Mouse (Mus musculus): ENCODE measurements around the gene Nr2f1. TPM values are rescaled to one million over a fixed set of nuclear protein-coding genes. Genes with fewer than 3 reads are reported as not detected.
A peak's percentile ranks its signal among the peaks of the same experiment; 100 is the strongest.

Nr2f1 gene
- polyA plus RNA-seq, 1 experiment from 2014 or later = 12.3 TPM

- peak; percentile 58 for ATAC-seq (ENCODE audit: low FRiP score, low TSS enrichment)
- Histone ChIP-seq H3K27me3 (ENCODE audit: insufficient read depth, low read length) (no peaks in the 10 kb centered on the region), H3K9ac (replicated peaks; ENCODE audit: low read length) (peak overlapping the region; percentile 83; the same call in 1 of the 2 replicates), H3K4me2 (replicated peaks; ENCODE audit: low read depth, low read length) (peak overlapping the region; percentile 82), H3K36me3 (ENCODE audit: insufficient read depth, low read length) (no peaks in the 10 kb centered on the region), H3K4me1 (ENCODE audit: insufficient read depth, low read length) (peaks cover 10% of the 10 kb centered on the region), H3K27ac (ENCODE audit: low read length) (peak overlapping the region; percentile 94), H3K9me3 (ENCODE audit: low read length) (no peaks in the 10 kb centered on the region), H3K4me3 (ENCODE audit: low read length) (peak overlapping the region; percentile 89)
- WGBS = under 1% methylated on average over 24 of the region's 30 CpGs
Observed at GRCm38 (mm10) chr13:78200991-78201870, 1.7 kb upstream of the Nr2f1 start.

- 1% methylated on average over 8 of the region's 9 CpGs for WGBS
Observed at GRCm38 (mm10) chr13:78200407-78200806, 850 bp upstream of the Nr2f1 start.

GRCm38 (mm10) chr13:78198871-78199641 lies 501 bp downstream of the Nr2f1 start:
- Histone ChIP-seq H3K27ac (ENCODE audit: low read length) (peak overlapping the region; percentile 99), H3K27me3 (ENCODE audit: insufficient read depth, low read length) (no peaks in the 10 kb centered on the region), H3K4me3 (ENCODE audit: low read length) (peak overlapping the region; percentile 89), H3K4me1 (ENCODE audit: insufficient read depth, low read length) (peaks cover 13% of the 10 kb centered on the region), H3K9ac (replicated peaks; ENCODE audit: low read length) (peak overlapping the region; percentile 97), H3K4me2 (replicated peaks; ENCODE audit: low read depth, low read length) (peak overlapping the region; percentile 79), H3K36me3 (ENCODE audit: insufficient read depth, low read length) (no peaks in the 10 kb centered on the region), H3K9me3 (ENCODE audit: low read length) (no peaks in the 10 kb centered on the region)
- WGBS = 0% methylated on average over 46 of the region's 92 CpGs
- peak; percentile 10; the same call in 1 of the 2 replicates for ATAC-seq (ENCODE audit: low FRiP score, low TSS enrichment)

More at GRCm38 (mm10) chr13:78200407-78200806, 850 bp upstream of the Nr2f1 start:
- Histone ChIP-seq H3K27ac (ENCODE audit: low read length) (peak overlapping the region; percentile 53; the same call in 1 of the 2 replicates), H3K36me3 (ENCODE audit: insufficient read depth, low read length) (no peaks in the 10 kb centered on the region), H3K4me1 (ENCODE audit: insufficient read depth, low read length) (peaks cover 11% of the 10 kb centered on the region), H3K9me3 (ENCODE audit: low read length) (no peaks in the 10 kb centered on the region), H3K27me3 (ENCODE audit: insufficient read depth, low read length) (no peaks in the 10 kb centered on the region), H3K4me2 (replicated peaks; ENCODE audit: low read depth, low read length) (peak overlapping the region; percentile 79), H3K4me3 (ENCODE audit: low read length) (peak overlapping the region; percentile 89), H3K9ac (replicated peaks; ENCODE audit: low read length) (no peak overlapping the region)
- ATAC-seq (ENCODE audit: low FRiP score, low TSS enrichment) = peak; percentile 47

DNA sequence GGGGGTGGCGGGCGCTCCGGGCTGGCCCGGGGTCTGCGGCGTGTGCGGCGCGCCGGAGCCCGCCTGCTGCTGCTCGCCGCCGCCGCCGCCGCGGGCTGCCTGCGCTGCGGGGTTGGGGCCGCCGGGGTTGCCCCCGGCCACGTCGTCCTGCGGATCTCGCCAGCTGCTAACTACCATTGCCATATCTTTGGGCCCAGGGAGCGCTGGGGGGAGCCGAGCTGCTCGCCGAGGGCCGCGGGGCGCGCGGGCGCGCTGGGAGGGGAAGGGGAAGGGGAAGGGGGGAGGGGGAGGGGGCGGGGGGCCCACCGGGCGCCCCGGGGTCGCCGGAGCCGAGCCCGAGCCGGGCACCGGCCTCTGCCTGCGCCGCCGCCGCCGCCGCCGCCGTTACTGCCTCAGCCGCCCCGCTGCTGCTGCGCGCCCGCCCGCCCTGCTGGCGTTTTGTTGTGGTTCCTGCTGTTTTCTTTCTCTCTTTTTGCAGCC lies 1.1 kb downstream of the Nr2f1 start:
- peaks cover 17% of the 10 kb centered on the region for H3K4me1 ChIP-seq (ENCODE audit: insufficient read depth, low read length)
- H3K4me3 ChIP-seq (ENCODE audit: low read length) = peak overlapping the region; percentile 89
- H3K9ac ChIP-seq (replicated peaks; ENCODE audit: low read length) = peak overlapping the region; percentile 97
- H3K27me3 ChIP-seq (ENCODE audit: insufficient read depth, low read length) = no peaks in the 10 kb centered on the region
- ATAC-seq (ENCODE audit: low FRiP score, low TSS enrichment) = peak; percentile 3; the same call in 1 of the 2 replicates
- H3K4me2 ChIP-seq (replicated peaks; ENCODE audit: low read depth, low read length) = peak overlapping the region; percentile 79
- H3K36me3 ChIP-seq (ENCODE audit: insufficient read depth, low read length) = no peaks in the 10 kb centered on the region
- no peaks in the 10 kb centered on the region for H3K9me3 ChIP-seq (ENCODE audit: low read length)
- H3K27ac ChIP-seq (ENCODE audit: low read length) = peak overlapping the region; percentile 99
- 0% methylated on average over 11 of the region's 63 CpGs for WGBS

DNA sequence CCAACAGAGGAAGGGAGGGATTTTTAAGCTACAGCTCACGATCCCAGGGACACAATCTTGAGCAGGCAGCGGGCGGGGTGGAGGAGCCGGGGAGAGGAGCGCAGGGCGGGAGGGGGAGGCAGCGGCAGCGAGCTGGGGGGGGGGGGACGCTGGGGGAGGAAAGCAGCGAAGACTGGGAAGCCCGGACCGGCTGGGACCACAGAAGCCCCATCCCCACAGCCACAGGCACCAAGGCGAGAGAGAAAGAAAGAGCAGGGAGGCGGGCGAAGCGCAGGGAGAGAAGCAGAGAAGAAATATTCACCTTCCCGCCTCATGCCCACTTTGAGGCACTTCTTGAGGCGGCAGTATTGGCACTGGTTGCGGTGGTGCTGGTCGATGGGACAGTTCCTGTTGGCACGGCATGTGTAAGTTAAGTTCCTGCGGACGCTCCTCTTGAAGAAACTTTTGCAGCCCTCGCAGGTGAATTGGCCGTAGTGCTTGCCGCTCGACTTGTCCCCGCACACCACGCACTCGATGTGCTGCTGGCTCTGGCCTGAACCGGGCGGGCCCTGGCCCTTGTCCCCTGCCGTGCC lies 1.7 kb downstream of the Nr2f1 start:
- H3K9ac ChIP-seq (replicated peaks; ENCODE audit: low read length) = peak overlapping the region; percentile 97
- peak overlapping the region; percentile 79 for H3K4me2 ChIP-seq (replicated peaks; ENCODE audit: low read depth, low read length)
- WGBS = 0% methylated on average over 25 of the region's 33 CpGs
- H3K4me1 ChIP-seq (ENCODE audit: insufficient read depth, low read length) = peaks cover 21% of the 10 kb centered on the region
- H3K27me3 ChIP-seq (ENCODE audit: insufficient read depth, low read length) = no peaks in the 10 kb centered on the region
- peak overlapping the region; percentile 89 for H3K4me3 ChIP-seq (ENCODE audit: low read length)
- peak overlapping the region; percentile 99 for H3K27ac ChIP-seq (ENCODE audit: low read length)
- no peaks in the 10 kb centered on the region for H3K9me3 ChIP-seq (ENCODE audit: low read length)
- no peaks in the 10 kb centered on the region for H3K36me3 ChIP-seq (ENCODE audit: insufficient read depth, low read length)
- ATAC-seq (ENCODE audit: low FRiP score, low TSS enrichment) = no peak

DNA sequence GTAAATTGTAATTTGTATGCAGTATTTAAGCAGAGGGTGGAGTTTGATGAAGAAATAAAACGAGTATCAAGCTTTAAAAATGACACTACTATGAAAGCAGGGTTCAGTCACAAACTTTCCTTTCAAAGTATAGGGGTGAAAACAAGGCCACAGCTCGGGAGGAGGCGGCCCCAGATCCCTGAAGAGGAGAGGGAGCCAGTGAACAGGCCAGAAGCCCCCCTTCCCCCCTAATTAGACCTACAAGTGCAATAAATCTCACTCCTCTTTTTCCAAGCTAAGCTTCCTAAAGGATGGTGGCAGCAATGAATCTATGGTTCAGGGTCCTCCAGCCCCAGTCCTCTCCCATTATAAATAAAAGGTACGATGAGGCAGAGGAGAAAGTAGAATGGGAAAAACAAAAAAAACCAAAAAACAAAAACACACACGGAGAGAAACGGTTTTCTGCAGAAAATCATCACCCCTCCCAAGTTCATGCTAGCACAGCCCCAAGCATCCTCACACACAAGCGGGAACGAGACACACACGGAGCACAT lies 2.2 kb downstream of the Nr2f1 start:
- WGBS = 0% methylated on average over 9 of the region's 9 CpGs
- Histone ChIP-seq H3K9ac (replicated peaks; ENCODE audit: low read length) (peak overlapping the region; percentile 97), H3K4me2 (replicated peaks; ENCODE audit: low read depth, low read length) (peak overlapping the region; percentile 79), H3K36me3 (ENCODE audit: insufficient read depth, low read length) (no peaks in the 10 kb centered on the region), H3K4me1 (ENCODE audit: insufficient read depth, low read length) (peaks cover 21% of the 10 kb centered on the region), H3K27ac (ENCODE audit: low read length) (peak overlapping the region; percentile 99), H3K27me3 (ENCODE audit: insufficient read depth, low read length) (no peaks in the 10 kb centered on the region), H3K9me3 (ENCODE audit: low read length) (no peaks in the 10 kb centered on the region), H3K4me3 (ENCODE audit: low read length) (peak overlapping the region; percentile 89)
- no peak for ATAC-seq (ENCODE audit: low FRiP score, low TSS enrichment)

DNA sequence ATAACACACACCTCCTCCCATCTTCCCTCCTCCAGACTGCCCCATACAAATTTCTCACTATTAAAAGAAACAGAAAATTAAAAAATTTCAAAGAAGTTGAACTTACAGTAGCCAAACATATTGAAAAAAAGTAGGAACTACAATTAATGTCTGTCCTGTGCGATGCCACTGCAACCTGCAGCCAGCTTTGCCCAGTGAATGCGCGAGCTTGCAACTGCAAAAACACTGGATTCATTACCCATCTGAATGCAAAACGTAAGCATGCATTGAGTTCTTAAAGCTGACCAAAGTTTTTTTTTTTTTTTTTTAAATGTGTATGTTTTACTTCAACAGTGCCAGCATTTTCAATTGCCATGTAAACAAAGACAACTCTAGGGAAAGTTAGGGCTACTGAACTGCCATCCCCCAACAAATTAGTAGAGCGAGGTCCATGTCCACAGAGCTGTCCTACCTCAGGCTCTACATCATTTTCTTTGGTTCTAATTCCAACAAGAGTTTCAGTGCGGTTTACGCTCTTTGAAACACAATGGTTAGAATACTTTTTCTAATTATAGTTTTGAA lies 3.2 kb downstream of the Nr2f1 start:
- H3K9me3 ChIP-seq (ENCODE audit: low read length) = no peaks in the 10 kb centered on the region
- H3K4me1 ChIP-seq (ENCODE audit: insufficient read depth, low read length) = peaks cover 27% of the 10 kb centered on the region
- peak overlapping the region; percentile 71 for H3K4me2 ChIP-seq (replicated peaks; ENCODE audit: low read depth, low read length)
- H3K27ac ChIP-seq (ENCODE audit: low read length) = no peak overlapping the region
- no peaks in the 10 kb centered on the region for H3K27me3 ChIP-seq (ENCODE audit: insufficient read depth, low read length)
- no peaks in the 10 kb centered on the region for H3K36me3 ChIP-seq (ENCODE audit: insufficient read depth, low read length)
- H3K9ac ChIP-seq (replicated peaks; ENCODE audit: low read length) = no peak overlapping the region; the same call in 1 of the 2 replicates
- 38% methylated on average over 7 of the region's 7 CpGs for WGBS
- H3K4me3 ChIP-seq (ENCODE audit: low read length) = peak overlapping the region; percentile 54
- ATAC-seq (ENCODE audit: low FRiP score, low TSS enrichment) = no peak

DNA sequence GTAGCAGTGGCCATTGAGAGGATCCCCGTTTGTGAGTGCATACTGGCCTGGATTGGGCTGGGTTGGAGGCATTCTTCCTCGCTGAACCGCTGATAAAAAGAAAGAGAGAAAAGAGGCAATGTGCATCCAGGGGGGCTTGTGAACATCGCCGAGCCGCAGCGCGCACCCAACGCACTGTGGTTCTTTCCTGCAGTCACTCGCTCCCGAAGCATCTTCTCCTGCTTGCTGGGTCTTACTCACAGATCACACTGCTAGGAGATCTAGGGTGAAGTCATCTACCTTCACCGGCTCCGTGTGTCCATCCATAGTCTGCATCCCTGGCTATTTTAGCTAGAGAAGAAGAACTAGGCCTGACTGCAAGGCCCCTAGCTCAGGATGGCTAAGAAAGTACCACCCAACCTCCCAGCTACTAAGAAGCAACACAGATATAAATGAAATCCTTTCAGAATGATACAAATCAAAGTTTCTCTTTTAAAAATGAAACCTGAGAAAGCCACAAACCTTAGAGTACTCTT lies 3.9 kb downstream of the Nr2f1 start:
- peak overlapping the region; percentile 23; the same call in 1 of the 2 replicates for H3K27ac ChIP-seq (ENCODE audit: low read length)
- H3K4me1 ChIP-seq (ENCODE audit: insufficient read depth, low read length) = peaks cover 28% of the 10 kb centered on the region
- H3K27me3 ChIP-seq (ENCODE audit: insufficient read depth, low read length) = no peaks in the 10 kb centered on the region
- peak overlapping the region; percentile 71 for H3K4me2 ChIP-seq (replicated peaks; ENCODE audit: low read depth, low read length)
- ATAC-seq (ENCODE audit: low FRiP score, low TSS enrichment) = no peak
- no peaks in the 10 kb centered on the region for H3K36me3 ChIP-seq (ENCODE audit: insufficient read depth, low read length)
- no peaks in the 10 kb centered on the region for H3K9me3 ChIP-seq (ENCODE audit: low read length)
- 8% methylated on average over 13 of the region's 13 CpGs for WGBS
- peak overlapping the region; percentile 71 for H3K9ac ChIP-seq (replicated peaks; ENCODE audit: low read length)
- H3K4me3 ChIP-seq (ENCODE audit: low read length) = peak overlapping the region; percentile 54
